Mouse (Mus musculus): ENCODE results near the gene Gpr83. TPM values are rescaled to one million over a fixed set of nuclear protein-coding genes. Genes with fewer than 3 reads are reported as not detected.
A peak's percentile ranks its signal among the peaks of the same experiment; 100 is the strongest.

The Gpr83 gene
- 10 to 100 TPM; 88.3 to 94.9 TPM for polyA plus RNA-seq (2017; shearing (Covaris generic))

DNA sequence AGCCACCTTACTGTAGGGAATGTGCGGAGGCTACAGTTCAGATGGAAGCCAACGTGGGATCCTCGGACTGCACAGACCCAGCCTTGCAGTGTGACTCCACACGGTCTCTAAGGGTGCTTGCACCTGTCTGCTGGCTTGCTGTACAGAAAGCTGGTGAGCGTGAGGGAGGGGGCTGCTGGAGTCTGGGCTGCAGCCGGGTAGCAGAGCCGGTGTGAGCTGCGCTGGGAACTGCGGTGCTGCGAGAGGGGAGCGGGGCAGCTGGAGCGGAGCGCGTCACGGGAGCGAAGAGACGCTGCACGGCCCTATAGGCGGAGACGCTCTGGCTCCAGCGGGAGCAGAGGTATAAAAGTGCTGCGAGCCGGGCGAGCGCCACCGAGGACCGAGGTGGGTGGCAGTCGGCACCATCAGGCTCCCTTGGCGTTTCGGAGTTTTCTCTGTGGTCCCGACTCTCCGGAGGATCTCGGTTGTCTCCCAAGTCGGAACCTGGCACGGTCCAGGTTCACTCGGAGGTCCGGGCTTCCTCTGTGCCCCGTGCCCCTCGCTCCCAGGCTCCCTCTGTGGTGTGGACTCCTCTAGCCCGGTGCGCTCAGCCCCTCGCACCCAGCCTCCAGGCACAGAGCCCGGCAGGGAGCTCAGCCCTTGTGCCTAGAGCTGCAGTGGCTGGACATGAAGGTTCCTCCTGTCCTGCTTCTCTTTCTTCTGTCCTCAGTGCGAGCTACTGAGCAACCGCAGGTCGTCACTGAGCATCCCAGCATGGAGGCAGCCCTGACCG, at the start of gene Gpr83:
Gene Gpr83, plus strand, starts transcription at position 343 of the 772 bp plus-strand sequence.
- ATAC-seq: peak; percentile 73

DNA sequence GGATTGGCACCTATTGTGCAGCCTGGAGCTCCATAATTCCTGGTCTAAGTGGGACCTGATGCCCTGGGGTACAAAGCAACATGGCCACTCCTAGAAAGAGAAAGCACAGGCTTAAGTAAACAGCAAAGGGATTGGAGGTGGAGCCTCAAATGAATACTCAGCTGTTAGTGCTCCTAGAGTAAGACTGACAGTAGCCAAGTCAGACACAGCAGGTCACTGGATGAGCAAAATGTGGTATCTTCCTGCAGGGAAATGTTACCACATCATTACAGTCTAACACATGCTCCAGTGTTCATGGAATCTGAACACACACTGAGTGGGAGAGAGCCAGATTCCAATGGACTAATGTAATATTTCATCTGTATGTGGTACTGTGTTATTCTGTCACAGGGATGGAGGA, 38.6 kb upstream of the Gpr83 start:
- ATAC-seq: no peak

DNA sequence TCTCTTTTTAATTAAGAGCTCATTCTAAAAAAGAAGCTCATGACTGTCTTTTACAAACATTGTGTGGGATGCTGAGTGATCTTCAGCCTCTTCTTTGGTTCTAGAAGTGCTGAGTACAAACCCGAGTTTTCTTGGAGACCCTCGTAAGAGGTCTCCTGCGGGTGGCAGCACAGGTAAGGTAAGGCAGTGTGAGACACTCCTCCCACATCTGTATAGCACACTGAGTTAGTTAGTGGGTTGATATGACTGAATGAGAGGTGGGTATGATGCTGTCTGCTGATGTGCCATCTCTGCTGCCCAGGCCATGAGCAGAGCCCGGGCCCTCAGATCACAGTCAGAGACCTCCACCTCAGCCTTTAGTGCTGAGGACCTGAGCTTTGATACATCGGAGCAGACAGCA, 35.2 kb upstream of the Gpr83 start:
- ATAC-seq: no peak

DNA sequence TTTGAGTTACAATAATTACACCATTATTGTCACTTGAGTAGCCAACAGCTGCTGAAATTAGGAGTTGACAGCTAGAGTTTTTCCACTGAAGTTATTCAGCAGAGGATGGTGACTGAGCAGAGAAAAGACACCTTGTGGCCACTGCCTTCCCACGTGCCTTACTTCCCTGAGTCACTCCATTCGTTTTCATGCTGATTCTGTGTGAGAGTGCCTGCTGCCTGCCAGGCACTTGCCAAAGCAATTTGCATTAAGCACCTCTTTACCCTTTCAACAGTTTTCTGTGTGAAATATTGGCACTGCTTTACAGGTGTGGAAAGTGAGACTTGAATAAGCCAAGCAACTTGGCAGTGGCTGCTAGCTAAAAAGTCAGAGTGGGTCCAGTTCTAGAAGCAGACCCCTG, 32.1 kb upstream of the Gpr83 start:
- ATAC-seq: no peak

DNA sequence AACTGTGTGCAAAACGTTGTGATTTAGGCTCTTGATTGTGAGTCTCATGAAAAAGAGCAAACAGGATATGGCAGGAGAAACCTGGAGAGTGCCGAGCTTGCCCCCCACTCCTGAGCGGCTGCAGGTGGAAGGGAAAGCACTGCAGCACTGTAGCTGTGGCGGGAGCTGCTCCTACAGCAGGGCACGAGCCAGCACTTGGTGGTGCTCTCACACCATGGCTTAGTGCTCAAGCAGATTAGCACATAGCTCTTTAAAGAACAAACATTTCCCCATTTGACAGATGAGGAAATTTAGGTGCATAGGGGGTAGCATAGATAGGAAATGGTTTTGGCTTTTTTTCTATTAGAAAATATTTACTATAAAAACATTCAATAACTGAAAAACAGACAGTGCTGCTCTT, 28.0 kb upstream of the Gpr83 start:
- no peak for ATAC-seq

DNA sequence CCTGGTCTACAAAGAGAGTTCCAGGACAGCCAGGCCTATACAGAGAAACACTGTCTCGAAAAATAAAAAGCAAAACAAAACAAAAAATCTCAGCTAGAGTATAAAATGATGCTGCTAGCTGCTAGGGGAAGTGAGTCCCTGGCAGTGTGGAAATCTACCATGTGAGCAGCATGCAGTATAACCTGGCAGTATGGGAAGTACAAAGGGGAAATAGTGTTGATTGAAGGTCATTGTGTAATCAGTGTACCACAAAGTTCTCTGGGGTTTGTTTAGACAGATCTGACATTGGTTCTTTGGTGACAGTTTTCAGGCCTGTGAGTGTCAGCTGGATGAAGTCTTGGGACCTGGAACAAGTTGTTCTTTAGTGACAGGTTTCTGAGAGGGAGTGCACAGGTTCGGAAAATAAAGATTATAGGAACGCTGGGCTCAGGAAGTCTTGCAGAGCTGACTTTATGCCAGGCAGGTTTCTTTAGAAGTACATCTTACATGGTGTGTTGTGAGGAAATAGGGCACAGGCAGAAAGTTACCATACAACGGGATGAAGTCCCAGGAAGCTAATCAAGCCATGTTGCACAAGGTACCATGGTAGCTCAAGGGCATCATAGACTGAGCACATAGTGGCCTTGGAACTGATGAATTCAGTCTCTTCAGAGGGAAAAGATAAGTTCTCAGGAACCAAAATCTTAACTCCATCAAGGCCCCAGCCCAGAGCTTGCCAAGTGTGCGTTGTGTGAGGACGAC, 24.5 kb upstream of the Gpr83 start:
- no peak for ATAC-seq

DNA sequence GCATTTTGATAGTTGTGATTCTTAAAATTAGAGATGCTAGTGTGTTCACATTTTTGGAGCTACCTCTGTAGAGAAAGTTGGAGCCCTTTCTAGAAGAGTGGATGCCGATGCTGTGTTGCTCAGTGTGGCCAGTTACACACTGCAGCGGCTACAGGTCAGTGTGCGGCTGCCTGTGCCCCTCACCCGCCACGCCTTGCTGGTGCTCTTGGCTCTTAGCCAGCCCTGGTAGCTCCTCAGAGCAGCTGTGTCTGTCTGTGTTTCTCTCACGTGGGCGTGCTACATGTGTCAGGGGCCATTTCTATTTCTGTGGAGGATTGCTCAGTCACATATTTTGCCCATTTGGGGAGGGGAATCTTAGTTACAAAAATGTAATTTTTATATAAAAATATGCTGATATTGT, 20.5 kb upstream of the Gpr83 start:
- ATAC-seq: no peak

DNA sequence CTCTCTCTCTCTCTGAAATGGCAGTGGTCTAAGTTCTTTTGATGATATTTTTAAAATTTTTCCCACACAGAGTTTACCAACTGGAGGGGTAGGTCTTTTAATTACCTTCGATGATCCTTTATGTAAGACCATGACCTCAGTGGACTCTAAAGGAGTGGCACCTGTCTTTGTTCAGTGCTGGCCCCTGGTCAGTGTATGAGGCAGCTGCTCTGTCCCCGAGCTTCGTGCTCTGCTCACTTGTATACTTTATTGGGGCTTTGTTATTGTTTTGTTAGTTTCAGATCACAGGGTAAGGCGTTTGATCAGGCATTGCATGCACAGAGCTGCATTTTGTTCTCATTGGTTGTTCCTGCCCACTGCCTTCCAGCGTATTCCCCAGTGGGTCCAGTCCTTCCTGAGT, 20.0 kb upstream of the Gpr83 start:
- no peak for ATAC-seq

DNA sequence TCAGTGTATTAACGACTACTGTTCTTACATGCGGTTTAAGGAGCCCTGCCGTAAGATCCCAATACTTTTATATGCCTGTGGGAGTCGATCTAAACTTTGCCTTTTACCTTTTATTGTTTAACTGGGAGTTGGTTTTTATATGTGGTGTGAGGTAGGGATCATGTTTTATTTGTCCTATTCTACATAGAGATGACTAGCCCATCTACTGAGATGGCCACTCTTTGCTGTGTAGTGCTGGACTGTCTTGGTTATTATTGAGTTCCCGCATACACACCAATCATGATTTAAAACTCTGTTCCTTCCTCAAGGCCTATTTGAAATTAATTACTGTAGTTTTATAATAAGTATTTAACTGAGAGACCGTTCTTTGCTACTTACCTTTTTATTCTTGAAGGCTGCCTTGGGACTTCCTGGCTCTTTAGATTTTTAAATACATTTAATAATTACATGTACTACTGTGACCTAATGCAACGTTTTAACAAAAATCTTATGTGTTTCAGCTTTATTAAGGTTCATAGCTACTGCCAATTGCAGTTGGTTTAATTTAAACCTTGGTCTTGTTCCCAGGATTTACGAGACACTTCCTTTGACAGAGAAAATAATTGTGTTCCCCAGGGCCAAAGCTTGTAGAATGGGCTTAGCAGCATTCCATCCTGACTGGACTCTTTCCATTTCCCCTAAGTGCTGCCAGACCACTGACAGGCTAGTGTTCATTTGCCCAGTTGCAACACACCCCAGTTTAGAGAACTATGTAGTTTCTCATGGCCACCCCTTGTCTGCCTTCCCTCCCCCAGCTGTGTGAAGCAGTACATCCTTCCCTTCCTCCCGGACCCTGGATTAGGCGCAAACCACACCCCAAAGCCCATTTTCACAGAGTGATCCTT, 17.9 kb upstream of the Gpr83 start:
- ATAC-seq: no peak

DNA sequence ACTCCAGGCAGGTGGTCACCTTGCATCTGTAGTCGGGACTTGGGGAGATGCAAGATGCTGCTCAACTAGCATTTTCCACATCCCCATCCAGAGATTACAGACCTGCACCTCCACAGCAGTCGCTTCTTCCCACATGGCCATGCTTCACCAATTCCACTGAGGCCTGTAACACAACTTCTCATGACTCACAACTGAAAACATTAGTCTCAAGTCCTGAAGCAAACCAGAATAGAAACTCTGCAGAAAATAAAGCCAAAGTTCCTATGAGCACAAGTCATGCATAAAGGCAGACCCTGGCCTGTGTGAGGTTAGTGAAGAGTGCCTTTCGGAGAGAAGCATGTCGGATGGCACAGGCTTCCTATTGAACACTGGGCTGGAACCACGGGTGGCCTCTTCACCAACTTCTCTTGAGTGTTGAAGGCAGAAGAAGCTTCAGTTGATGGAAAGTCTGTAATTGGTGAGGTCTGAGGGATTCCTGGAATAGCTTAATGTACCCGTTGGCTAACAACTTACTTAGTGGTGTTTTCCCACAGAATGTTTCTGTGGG, 16.6 kb upstream of the Gpr83 start:
- ATAC-seq: no peak

DNA sequence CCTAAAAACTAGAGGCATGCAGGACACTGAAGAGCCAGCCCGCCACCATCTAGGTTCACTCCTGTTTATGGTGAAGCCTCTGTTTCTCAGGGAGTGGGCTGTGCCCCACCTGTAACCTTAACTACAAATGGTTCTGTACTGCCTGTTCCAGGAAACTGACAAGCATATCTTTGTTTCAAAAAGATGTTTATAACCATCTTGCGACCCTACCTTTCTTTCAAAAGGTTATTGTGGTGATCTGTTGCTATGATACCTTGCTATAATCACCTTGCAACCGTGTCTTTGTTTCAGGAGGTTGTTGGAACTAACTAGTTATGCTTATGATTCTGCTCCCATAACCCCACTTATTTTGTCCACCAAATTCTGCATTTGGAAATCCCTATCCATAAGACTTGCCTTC, 16.1 kb upstream of the Gpr83 start:
- ATAC-seq: peak; percentile 68

DNA sequence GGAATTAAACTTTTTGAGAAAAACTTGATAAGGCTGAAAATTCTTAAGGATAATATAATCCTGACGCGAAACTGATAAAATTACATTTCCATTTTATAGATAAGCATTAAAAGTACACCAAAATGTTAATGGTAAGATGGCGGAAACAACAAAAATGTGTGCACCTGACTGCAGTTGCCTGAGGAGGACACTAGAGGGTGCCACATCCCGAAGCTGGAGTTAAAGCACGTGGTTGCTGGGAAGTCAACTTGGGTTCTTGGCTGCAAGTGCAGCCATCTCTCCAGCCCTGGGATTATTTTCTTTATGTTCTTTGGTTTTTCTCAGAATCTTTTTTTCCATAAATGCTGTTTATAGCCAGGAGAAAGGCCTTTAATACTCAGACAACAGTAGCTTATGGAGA, 13.6 kb upstream of the Gpr83 start:
- ATAC-seq: no peak

DNA sequence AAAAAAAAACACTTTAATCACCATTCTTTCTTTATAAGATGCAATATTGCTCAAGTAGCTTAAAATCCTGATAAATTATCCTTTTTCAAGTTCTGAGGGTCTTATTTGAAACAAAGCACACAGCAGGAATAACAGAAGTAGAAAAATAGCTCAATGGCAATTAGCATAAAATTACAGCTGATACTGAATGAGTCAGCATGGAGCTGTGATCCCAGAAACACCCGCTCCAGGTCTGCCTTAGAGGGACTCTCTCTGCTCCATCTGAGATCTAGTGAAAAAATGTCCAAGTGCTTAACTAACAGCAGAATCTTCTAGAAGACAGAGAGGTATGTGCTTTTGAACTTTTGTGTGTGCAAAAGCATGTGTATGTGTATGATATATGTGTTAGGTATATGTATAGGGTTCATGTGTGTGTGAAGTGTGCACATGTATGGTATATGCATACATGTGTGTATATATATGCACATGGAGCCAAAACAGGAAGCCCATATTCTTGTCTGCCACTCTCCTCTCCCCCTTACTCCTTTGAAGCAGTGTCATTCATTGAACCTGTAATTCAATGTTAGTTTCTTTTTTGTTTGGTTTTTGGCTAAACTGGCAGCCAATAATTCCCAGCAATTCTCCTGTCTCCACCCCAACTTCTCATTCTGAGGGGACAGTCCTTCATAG, 11.6 kb upstream of the Gpr83 start:
- no peak for ATAC-seq

DNA sequence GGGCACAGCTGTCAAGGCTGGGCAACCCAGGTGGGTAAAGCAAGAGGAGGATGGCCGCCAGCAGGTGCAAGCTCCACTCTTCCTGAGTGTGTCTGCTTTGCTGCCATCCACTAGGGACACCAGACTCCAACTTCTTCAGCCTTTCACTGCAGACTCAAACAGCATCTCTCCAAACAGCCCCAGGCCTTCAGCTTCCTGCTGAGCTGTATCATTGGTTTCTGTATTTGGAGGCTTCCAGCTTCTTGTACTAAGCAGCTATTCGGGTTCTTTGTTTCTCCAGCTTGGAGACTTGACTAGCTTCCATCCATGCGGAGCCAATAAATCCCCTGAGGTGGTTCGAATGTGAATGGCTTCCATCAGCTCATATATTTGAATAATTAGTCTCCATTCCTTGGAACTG, 5.4 kb upstream of the Gpr83 start:
- no peak for ATAC-seq

DNA sequence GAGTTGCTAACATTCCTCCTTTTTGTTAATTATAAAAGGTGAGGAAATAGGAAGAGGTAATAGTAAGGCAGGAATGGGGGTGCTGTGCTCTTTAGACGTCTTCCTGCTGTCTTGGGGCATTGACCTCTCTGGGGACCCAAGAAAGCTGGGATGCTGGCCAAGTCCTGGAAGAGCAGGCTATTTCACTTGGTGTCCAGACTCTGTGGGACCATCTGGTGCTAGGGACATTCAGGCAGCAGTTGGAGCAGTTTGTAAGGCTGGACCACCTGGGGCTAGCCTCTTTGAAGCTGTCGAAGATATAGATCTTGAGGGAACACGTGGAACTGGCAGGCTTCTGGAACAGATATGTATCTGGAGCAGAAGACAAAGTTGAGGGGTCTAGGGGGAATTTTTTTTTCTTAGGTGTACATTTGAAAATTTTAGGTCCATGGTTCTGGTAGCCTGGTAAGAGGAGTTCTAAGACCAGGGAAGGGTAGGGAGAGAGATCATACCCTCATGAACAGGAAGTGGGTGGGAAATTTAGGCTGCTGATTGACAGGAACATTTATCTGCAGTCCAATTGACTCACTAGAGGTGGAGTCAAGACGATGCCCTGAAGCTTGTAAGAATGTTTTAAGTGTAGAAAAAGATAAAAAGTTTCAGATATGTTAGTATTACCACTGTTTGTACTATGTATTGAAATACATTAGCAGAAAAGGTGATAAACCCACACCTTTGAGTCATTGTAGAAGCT, 2.9 kb upstream of the Gpr83 start:
- peak; percentile 37 for ATAC-seq

DNA sequence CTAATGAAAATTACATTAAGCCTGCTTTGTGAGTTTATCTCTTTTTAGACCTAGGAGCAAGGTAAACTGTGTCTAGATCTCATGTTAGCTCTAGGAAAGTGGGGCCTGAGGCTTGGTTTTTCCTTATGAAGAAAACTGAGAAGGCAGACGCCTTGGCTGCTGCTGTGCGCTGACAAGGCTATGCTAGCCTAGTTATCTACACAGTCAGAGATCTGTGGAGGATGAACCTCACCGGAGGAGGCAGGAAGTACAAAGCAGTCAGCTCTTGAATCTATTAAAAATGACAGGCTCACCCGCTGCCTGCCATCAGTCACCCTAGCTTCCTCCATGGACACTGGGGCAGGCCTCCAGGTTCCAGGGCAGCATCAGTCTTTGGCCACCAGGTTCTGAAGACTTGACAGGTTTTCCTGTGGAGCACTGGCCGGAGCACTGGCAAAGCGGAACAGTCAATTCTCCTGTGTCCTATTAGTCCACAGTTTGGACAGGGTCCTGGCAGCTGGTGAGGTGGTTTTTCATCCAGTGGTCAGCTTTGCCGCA, 1.8 kb upstream of the Gpr83 start:
- peak; percentile 37 for ATAC-seq

DNA sequence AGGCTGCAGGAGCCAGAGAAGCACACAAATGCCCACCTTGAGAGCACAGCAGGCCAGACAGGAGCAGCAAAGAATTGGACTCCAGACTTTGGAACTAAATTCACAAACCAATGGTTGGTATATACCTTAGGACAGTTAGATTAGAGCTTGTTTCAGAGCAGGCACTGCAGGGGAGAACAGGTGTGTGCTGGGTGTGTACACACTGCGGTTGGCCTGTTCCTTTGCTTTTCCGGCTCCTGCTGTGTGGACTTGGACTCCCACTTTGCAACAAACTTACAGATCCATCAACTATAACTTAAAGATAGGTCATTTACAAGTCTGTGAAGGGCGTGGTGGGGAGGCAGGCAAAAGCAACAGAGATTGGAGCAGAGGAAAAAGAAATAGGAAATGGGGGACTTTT, 1.2 kb upstream of the Gpr83 start:
- ATAC-seq: no peak

DNA sequence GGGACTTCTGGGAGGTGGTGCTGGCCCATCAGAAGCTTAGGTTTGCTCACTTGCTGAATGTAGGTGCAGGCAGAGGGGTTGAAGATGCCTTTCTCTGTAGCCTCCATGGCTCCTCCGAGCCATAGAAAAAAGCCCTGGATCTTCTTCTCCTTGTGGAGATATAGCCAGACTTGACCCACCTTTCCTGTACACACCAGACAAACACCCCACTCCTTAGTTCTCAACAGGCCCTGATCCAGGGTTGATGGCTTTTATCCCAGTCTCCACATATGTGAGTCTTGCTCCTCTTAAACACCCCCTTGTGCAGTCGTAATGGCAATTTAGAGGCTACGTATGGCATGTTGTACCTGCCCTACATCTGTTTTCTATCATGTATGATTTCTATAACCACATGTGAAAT, 3.1 kb downstream of the Gpr83 start:
- ATAC-seq: no peak

DNA sequence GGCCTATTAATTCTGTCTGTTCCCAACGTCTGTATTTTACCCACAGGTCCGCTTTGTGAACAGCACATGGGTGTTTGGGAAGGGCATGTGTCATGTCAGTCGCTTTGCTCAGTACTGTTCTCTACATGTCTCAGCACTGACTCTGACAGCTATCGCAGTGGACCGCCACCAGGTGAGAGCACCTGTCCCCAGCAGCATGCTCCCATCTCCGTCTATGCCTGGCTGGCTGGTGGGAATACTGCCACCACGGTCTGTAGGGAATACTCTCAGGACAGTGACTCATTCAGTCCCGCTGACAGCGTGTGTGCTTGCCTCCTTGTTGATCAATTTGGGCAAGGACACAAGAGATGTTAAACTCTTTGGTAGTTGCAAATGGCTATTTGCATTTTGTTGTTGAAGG, 4.7 kb downstream of the Gpr83 start:
- ATAC-seq: no peak

DNA sequence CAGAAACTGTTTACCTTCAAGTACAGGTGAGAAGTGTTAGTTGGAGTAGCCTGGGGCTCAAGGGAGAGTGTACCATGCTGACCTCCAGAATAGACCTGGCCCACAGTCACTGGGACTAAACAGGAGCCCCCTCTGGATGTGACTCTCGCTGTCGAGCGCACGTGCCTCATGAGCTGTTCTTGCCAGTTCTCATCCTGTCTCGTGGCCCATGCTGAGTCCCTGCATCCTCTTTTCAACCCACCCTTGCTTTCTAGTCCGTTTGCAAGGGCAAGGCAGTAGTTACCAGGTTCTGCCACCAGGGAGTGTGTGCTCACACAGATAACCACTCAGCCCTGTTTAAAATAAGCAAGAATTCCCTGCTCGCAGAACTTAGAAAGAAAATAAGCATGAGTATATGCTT, 6.9 kb downstream of the Gpr83 start:
- peak; percentile 90 for ATAC-seq

DNA sequence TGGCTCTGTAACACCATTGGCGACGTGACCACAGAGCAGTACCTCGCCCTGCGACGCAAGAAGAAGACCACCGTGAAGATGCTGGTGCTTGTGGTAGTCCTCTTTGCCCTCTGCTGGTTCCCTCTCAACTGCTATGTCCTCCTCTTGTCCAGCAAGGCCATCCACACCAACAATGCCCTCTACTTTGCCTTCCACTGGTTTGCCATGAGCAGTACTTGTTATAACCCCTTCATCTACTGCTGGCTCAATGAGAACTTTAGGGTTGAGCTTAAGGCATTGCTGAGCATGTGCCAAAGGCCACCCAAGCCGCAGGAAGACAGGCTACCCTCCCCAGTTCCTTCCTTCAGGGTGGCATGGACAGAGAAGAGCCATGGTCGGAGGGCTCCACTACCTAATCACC, 8.3 kb downstream of the Gpr83 start:
- ATAC-seq: no peak
